Mouse (Mus musculus): ENCODE results near the gene March1. TPM values are rescaled to one million over a fixed set of nuclear protein-coding genes. Genes with fewer than 3 reads are reported as not detected.

The March1 gene
- polyA plus RNA-seq (2014; fragmentation: Illumina TruSeq; extraction: RNeasy Lipid Tissue Mini Kit (QIAGEN cat#74804)) = 12.3 TPM

DNA sequence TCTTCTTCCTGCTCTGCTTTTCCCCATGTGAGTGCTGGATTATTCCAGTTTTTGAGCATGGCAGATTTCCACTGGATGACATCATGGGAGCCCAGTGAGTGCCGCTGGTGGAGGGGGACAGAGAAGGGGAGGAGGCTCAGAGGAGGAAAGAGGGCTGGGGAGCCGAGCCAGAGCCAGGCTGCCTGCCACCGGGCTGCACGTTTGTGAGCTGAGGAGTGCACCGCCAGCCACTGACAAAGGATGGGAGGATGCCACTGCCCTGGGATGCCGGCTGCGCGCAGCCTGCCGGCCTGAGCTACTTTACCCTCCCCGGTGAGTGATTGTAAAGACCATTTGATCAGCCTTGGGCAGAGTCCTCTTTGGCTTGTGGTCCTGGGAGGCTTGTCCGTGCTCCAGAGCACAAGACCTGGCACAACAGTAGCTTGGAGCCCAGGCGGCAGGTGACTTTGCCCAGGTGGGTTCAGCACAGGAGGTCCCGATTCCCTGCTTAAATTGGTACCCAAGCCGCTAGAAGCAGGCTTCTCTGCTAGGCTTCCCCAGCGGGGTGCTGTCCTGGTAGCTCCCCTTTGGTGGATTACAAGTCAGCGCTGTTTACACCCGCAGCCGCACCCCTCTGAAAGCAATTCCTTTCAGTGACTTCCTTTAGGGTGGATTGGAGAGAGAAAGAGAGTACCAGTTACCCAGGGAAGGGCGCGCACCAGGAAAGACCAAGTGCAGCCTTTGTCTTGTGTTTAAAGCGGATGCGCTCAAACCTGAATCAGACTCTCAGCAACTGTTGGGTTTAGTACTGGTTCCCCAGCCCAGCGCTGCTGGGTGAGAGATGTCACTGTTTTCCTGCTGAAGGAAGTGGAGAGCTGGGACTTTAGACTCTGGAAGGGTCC is at the start of gene March1:
TSS of gene March1 (plus strand) at position 30 of the 881 bp plus-strand sequence.

DNA sequence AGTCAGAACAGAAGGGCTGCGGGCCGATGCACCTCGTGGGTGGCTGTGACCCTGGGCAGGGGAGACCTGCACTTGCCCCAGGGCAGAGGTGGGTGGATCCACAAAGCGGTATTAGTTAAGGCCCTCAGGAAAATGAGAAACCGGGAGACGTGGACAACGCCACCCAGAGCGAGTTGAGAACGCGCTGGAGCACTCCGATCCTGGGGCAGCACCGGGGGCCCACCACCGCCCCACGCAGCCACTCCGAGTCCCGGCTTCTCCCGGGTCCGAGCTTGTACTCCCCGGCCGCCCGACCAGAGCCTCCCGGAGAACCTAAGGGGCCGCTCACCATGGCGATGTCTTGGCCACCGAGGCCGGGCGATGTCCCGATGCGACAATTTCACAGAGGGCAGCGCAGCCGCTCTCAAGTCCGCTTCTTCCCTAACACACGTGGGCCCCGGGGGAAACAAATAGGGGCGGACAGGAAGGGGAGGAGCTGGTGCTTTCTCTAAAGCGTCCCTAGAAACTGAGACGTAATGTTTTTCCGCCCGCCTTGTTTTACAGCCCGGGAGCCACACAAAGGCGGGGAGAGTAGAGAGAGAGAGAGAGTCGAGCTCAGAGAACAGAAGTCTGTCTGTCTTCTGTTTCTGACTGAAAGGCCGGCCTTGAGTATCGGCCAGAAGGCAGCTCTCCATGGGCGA is 868.5 kb downstream of the March1 start, which contains the start of gene Tma16:
TSS of gene Tma16 (minus strand) at position 447 of the 680 bp plus-strand sequence.

DNA sequence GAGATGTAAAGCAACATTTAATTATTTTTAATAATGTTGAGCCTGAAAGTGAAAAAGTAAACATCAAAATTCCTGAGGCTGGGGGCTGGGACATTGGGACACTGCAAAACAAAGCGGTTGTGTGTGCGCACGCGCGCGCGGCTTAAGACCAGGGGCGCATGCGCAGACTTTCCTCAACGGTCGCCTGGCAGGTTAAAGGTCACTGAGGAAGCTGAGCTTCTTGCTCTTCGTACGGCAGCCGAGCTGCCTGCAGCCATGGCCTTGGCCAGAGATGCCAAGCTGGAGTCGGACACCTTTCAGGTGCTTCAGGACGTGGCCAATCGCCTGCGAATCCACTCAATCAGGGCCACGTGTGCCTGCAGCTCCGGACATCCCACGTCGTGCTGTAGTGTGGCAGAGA is 893.8 kb downstream of the March1 start, which contains the start of gene Tktl2:
TSS of gene Tktl2 (plus strand) at position 220 of the 400 bp plus-strand sequence.

